Mouse (Mus musculus) embryonic facial prominence, embryonic 14.5 days (tissue): ENCODE results near the gene Fbxo27. TPM values are rescaled to one million over a fixed set of nuclear protein-coding genes. Genes with fewer than 3 reads are reported as not detected.
A peak's percentile ranks its signal among the peaks of the same experiment; 100 is the strongest.

Source experiments
- ATAC-seq: fragments of 200-750 bp; cut with Nextera tagmentation; 2 replicates; pipeline ENCODE4 v1.8.0; 2017; ENCODE audit warnings: low read depth, moderate number of reproducible peaks, moderate TSS enrichment
- DNase-seq: peaks from one replicate; pipeline ENCODE4 v3.0.0-alpha.2; 2015; ENCODE audit warnings: low spot score
- H3K27ac ChIP-seq: fragments of 300-500 bp; sonication (generic); replicated peaks from 2 replicates; pipeline ENCODE4 v1.5.1; 2014; ENCODE audit warnings: low read depth, mild to moderate bottlenecking, low read length, moderate library complexity
- H3K27me3 ChIP-seq: fragments of 300-500 bp; sonication (generic); replicated peaks from 2 replicates; pipeline ENCODE4 v1.6.1; 2014; ENCODE audit warnings: low read length; ENCODE audit not compliant: control insufficient read depth, insufficient read depth
- H3K36me3 ChIP-seq: fragments of 300-500 bp; sonication (generic); 2 replicates; pipeline ENCODE4 v1.6.1; 2014; ENCODE audit warnings: low read length, mixed read lengths; ENCODE audit not compliant: control insufficient read depth, insufficient read depth
- H3K4me1 ChIP-seq: fragments of 300-500 bp; sonication (generic); 2 replicates; pipeline ENCODE4 v1.6.1; 2014; ENCODE audit warnings: antibody characterized with exemption, low read length; ENCODE audit not compliant: control insufficient read depth, insufficient read depth
- H3K4me2 ChIP-seq: fragments of 300-500 bp; sonication (generic); 2 replicates; pipeline ENCODE4 v1.6.1; 2014; ENCODE audit warnings: low read depth, mild to moderate bottlenecking, low read length, moderate library complexity, mixed read lengths
- H3K4me3 ChIP-seq: fragments of 300-500 bp; sonication (generic); 2 replicates; pipeline ENCODE4 v1.5.1; 2014; ENCODE audit warnings: low read depth, mild to moderate bottlenecking, low read length
- H3K9ac ChIP-seq: fragments of 300-500 bp; sonication (generic); 2 replicates; pipeline ENCODE4 v1.6.1; 2014; ENCODE audit warnings: low read depth, mild to moderate bottlenecking, low read length, moderate library complexity, mixed read lengths
- H3K9me3 ChIP-seq: fragments of 300-500 bp; sonication (generic); 2 replicates; pipeline ENCODE4 v1.6.1; 2016; ENCODE audit warnings: low read length; ENCODE audit not compliant: control insufficient read depth
- WGBS: fragments of 180-500 bp; shearing (Covaris S2); extraction: QIAGEN DNeasy Blood & Tissue Kit; methylation state at CpG from one replicate; pipeline ENCODE4 v1.1.7; 2014; 5-methylcytosine and 5-hydroxymethylcytosine counted together
- polyA plus RNA-seq: library from polyadenylated mRNA; unstranded; fragments of >200 nt; fragmentation: Nextera tagmentation; extraction: Ambion mirVana; gene quantifications from 2 replicates; pipeline ENCODE4 v1.2.1, GENCODE M21; 2014

Fbxo27 gene
- polyA plus RNA-seq, 1 experiment from 2014 or later, result 7.1 TPM

- H3K4me1 ChIP-seq, result peaks cover 5% of the 10 kb centered on the region
- WGBS, result 89% methylated on average over 2 of the region's 2 CpGs
- H3K9me3 ChIP-seq, result no peaks in the 10 kb centered on the region
- H3K36me3 ChIP-seq, result no peaks in the 10 kb centered on the region
- H3K27me3 ChIP-seq, result no peaks in the 10 kb centered on the region
- ATAC-seq (no peak), DNase-seq (no peak)
- no peak overlapping the region for H3K4me2 ChIP-seq
- no peak overlapping the region for H3K4me3 ChIP-seq
- H3K9ac ChIP-seq, result no peak overlapping the region
- no peak overlapping the region for H3K27ac ChIP-seq
Observed at GRCm38 (mm10) chr7:28715598-28715997, 22.9 kb downstream of the Fbxo27 start.

GRCm38 (mm10) chr7:28716590-28717281 is 24.1 kb downstream of the Fbxo27 start, which contains the start of gene Fbxo17:
Fbxo17 (plus strand) TSS chr7:28716804.
- peak; percentile 90 for DNase-seq

GRCm38 (mm10) chr7:28717726-28718125 is 25.1 kb downstream of the Fbxo27 start:
- Histone ChIP-seq H3K36me3 (no peaks in the 10 kb centered on the region), H3K27ac (no peak overlapping the region), H3K4me1 (peaks cover 5% of the 10 kb centered on the region), H3K27me3 (no peaks in the 10 kb centered on the region), H3K9me3 (no peaks in the 10 kb centered on the region), H3K4me3 (peak overlapping the region; percentile 52), H3K4me2 (peak overlapping the region; percentile 75), H3K9ac (0 out of 2 replicates have a peak overlapping the region, but pooled peaks have one; percentile 75)
- 65% methylated on average over 10 of the region's 10 CpGs for WGBS
- ATAC-seq (no peak), DNase-seq (no peak)

More at GRCm38 (mm10) chr7:28716590-28717281, 24.1 kb downstream of the Fbxo27 start, which contains the start of gene Fbxo17:
- no peaks in the 10 kb centered on the region for H3K36me3 ChIP-seq
- no peaks in the 10 kb centered on the region for H3K9me3 ChIP-seq
- H3K27ac ChIP-seq, result peak within 1 kb of the TSS; percentile 78
- ATAC-seq, result peak; percentile 81
- H3K9ac ChIP-seq, result peak within 1 kb of the TSS; percentile 75
- peak within 1 kb of the TSS; percentile 75 for H3K4me2 ChIP-seq
- H3K4me3 ChIP-seq, result peak within 1 kb of the TSS; percentile 52
- WGBS, result 2% methylated on average over 21 of the region's 36 CpGs
- H3K4me1 ChIP-seq, result peaks cover 5% of the 10 kb centered on the region
- H3K27me3 ChIP-seq, result no peaks in the 10 kb centered on the region

- Histone ChIP-seq H3K4me2 (0 out of 2 replicates have a peak overlapping the region, but pooled peaks have one; percentile 10), H3K9ac (0 out of 2 replicates have a peak overlapping the region, but pooled peaks have one; percentile 14), H3K36me3 (no peaks in the 10 kb centered on the region), H3K27ac (no peak overlapping the region), H3K4me3 (no peak overlapping the region), H3K4me1 (peaks cover 5% of the 10 kb centered on the region), H3K9me3 (no peaks in the 10 kb centered on the region), H3K27me3 (no peaks in the 10 kb centered on the region)
- WGBS, result 30% methylated on average over 4 of the region's 4 CpGs
- ATAC-seq, result no peak
- DNase-seq, result no peak
Observed at GRCm38 (mm10) chr7:28719159-28719558, 26.5 kb downstream of the Fbxo27 start.

GRCm38 (mm10) chr7:28719650-28720049 is 27.0 kb downstream of the Fbxo27 start:
- Histone ChIP-seq H3K9me3 (no peaks in the 10 kb centered on the region), H3K27me3 (no peaks in the 10 kb centered on the region), H3K4me2 (no peak overlapping the region), H3K4me3 (no peak overlapping the region), H3K9ac (no peak overlapping the region), H3K36me3 (peaks cover 2% of the 10 kb centered on the region), H3K4me1 (peaks cover 5% of the 10 kb centered on the region), H3K27ac (0 out of 2 replicates have a peak overlapping the region, but pooled peaks have one; percentile 10)
- DNase-seq, result no peak
- WGBS, result 78% methylated on average over 2 of the region's 2 CpGs
- ATAC-seq, result no peak

- peaks cover 6% of the 10 kb centered on the region for H3K36me3 ChIP-seq
- no peak overlapping the region for H3K4me2 ChIP-seq
- no peak overlapping the region for H3K4me3 ChIP-seq
- no peak overlapping the region for H3K27ac ChIP-seq
- DNase-seq (peak; percentile 88), ATAC-seq (peak; percentile 64)
- H3K27me3 ChIP-seq, result no peaks in the 10 kb centered on the region
- no peak overlapping the region for H3K9ac ChIP-seq
- no peaks in the 10 kb centered on the region for H3K9me3 ChIP-seq
- WGBS, result 40% methylated on average over 3 of the region's 3 CpGs
- H3K4me1 ChIP-seq, result peaks cover 4% of the 10 kb centered on the region
Observed at GRCm38 (mm10) chr7:28720753-28721537, 28.3 kb downstream of the Fbxo27 start.

GRCm38 (mm10) chr7:28722079-28722478 is 29.4 kb downstream of the Fbxo27 start:
- no peak overlapping the region for H3K9ac ChIP-seq
- no peak overlapping the region for H3K4me3 ChIP-seq
- WGBS, result 91% methylated on average over 7 of the region's 7 CpGs
- H3K27me3 ChIP-seq, result no peaks in the 10 kb centered on the region
- no peak for ATAC-seq
- no peak for DNase-seq
- H3K27ac ChIP-seq, result no peak overlapping the region
- no peak overlapping the region for H3K4me2 ChIP-seq
- H3K36me3 ChIP-seq, result peaks cover 6% of the 10 kb centered on the region
- no peaks in the 10 kb centered on the region for H3K4me1 ChIP-seq
- H3K9me3 ChIP-seq, result no peaks in the 10 kb centered on the region

GRCm38 (mm10) chr7:28724613-28725012 is 32.0 kb downstream of the Fbxo27 start:
- no peak overlapping the region for H3K27ac ChIP-seq
- peaks cover 6% of the 10 kb centered on the region for H3K36me3 ChIP-seq
- 96% methylated on average over 2 of the region's 2 CpGs for WGBS
- H3K27me3 ChIP-seq, result no peaks in the 10 kb centered on the region
- DNase-seq (no peak), ATAC-seq (no peak)
- no peak overlapping the region for H3K4me2 ChIP-seq
- H3K4me1 ChIP-seq, result no peaks in the 10 kb centered on the region
- no peak overlapping the region for H3K4me3 ChIP-seq
- no peaks in the 10 kb centered on the region for H3K9me3 ChIP-seq
- H3K9ac ChIP-seq, result no peak overlapping the region
